Mouse (Mus musculus): ENCODE results near the gene Rbl2.

The Rbl2 gene

GRCm38 (mm10) chr8:91069834-91070233 lies at the start of gene Rbl2:
Rbl2 (plus strand) TSS chr8:91070057.
- peak; percentile 92 for DNase-seq (ENCODE audit: low spot score)

DNA sequence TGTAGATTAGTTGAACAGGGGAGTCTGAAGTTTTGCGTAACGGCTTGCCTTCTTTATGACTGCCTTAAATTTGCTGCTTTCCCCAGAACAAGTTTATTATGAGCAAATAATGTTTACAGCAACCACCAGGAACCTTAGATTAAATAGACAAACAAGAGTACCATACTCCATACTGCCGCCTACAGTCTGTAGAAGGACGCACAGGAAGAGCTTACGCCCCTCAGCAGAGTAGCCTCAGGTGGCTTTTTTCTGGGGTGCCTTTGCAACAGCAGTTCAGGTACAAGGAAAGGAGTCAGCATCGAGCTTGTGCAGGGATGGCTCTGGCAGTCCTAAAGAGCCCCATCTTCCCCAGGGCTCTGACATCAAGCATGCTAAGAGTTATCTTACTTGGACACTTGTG lies 35.4 kb upstream of the Rbl2 start:
- DNase-seq (ENCODE audit: low spot score): no peak

- no peak for DNase-seq (ENCODE audit: low spot score)
Measured at GRCm38 (mm10) chr8:91036905-91037304, 33.0 kb upstream of the Rbl2 start.

DNA sequence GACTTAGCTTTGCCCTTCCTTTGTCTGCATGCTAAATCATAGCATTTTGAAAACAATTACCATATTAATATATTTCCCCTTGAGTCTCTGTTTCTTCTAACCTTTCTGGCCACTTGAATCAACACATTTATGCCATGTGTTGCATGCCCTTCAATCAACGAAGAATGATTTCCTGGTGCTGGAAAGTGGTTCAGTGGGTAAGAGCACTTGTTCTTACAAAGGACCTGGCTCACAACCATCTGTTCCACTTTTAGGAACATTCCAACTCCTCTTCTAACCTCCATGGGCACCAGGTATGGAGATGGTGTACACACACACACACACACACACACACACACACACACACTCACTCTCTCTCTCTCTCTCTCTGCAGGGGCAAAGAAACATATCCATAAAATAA lies 31.2 kb upstream of the Rbl2 start:
- DNase-seq (ENCODE audit: low spot score): no peak

DNA sequence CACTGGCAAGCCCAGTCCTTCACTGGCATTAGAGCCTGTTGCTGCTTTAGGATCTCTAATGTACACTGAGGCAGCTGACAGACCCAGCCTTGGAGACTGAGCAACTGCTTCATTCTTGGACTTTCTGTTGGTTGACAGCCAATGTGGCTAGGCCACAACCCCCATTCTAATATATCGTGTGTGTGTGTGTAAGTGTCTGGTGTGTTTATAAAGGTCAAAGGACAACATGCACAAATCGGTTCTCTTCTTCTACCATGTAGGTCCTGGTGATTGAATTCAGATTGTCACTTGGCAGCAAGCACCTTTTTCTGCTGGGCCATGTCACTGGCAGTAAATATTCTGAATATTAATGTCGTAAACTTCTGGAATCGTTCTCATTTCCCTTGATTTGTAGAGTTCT lies 23.5 kb upstream of the Rbl2 start:
- DNase-seq (ENCODE audit: low spot score): no peak

GRCm38 (mm10) chr8:91051037-91051436 lies 18.8 kb upstream of the Rbl2 start:
- peak; percentile 64 for DNase-seq (ENCODE audit: low spot score)

- no peak for DNase-seq (ENCODE audit: low spot score)
Measured at GRCm38 (mm10) chr8:91054418-91054817, 15.4 kb upstream of the Rbl2 start.

DNA sequence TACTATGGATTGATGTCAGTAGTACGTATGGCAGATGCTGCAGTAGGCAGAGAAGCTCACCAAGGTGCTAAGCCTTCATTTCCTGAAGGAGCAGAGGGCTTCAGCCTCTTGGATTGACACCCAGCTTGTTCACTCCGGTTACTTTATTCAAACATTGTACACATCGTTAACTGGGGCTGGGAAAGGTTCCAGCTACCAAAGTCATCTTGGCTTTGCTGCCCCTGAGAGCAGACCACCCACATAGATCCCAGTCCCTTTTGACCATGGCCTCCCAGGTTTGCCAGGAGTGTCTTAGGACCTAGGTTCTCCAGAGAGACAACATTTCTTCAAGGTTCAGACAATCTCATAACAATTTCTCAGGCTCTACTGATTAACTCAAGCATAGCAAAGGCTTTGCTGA lies 13.0 kb upstream of the Rbl2 start:
- DNase-seq (ENCODE audit: low spot score): no peak

DNA sequence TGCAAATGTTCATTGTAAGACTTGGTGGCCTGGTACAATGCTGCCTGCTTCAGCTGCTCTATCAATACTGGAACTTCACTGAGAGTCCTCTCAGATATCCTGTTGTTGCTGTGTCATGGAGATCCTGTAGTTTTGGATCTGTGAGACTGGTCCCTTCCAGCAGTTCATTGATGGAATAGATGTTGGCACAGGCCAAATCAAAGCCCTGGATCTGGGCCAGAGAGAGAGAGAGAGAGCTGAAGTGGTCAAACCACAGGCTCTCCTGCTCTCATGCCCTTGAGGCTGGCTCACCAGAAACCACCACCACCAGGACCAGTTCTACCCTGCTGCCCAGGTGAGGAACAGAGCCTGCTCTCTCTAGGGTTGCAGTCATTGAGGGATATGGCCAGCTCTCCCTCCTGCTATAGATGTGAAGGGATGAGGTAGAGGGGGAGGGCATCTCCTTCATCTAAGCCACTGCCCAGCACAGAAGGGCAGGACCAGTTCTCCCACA lies 10.7 kb upstream of the Rbl2 start:
- no peak for DNase-seq (ENCODE audit: low spot score)

GRCm38 (mm10) chr8:91059884-91060510 lies 9.9 kb upstream of the Rbl2 start:
- no peak for DNase-seq (ENCODE audit: low spot score)

DNA sequence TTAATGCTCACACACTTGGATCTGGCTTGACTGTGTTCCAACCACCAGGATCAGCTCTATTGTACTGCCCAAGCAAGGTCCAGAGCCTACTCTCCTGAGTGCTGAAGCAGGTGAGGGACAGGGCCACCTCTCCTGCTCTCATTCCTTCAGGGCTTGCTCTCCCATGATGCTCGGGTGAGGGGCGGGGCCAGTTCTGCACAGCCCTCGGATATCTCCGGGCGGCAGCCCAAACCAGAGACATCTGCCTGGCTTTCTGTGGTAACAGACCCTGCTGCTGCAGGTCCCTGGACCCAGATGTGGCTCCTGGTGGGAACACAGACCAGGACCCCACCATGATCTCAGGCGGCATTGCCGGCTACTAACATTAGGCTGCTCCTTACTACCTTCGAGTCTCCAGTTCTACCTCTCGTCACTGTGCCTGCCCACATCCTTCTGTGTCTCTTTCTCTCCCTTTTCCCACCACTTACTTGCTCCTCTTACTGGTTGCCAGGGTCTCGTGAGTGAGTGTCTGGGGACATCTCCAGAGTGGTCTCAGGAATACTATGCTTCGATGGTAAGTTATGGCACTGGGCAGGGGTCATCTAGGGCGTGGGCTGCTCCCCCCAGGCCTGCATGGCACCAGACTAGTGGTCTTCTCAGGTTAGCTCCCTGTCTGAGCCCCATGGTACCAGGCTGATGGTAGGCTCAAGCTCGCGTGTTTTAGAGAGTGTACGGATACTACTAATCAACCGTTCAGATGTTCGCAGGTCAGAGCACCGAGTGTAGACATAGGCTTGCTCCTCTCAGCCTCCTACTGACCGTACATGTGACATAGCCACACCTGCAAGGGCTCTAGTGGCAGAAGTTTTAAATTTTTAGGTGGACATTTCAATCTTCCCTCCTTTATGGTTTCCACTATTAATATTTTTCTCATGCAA lies 9.0 kb upstream of the Rbl2 start:
- no peak for DNase-seq (ENCODE audit: low spot score)

DNA sequence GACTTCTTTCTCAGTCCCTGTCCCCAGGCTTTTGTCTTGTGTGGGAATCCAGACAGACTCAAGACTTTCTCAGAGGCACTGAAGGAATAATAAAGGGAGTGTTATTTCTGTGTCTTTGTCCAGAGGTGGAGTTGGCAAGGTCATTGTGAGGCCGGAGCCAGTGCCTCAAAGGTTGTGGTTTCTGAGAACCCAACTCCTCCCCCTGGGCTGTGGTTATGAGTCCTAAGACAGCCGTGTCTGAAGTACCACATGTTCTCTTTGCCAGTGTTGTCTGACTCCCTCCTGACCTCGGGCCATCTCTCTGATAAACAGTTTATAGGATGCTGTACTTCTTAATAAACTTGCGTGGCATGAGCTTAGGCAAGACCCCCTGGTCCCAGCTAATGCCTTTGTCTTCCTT lies 4.7 kb upstream of the Rbl2 start:
- DNase-seq (ENCODE audit: low spot score): no peak

GRCm38 (mm10) chr8:91069407-91069806 lies 450 bp upstream of the Rbl2 start:
- no peak for DNase-seq (ENCODE audit: low spot score)

GRCm38 (mm10) chr8:91070275-91070859 lies 510 bp downstream of the Rbl2 start:
- peak; percentile 57 for DNase-seq (ENCODE audit: low spot score)

- no peak for DNase-seq (ENCODE audit: low spot score)
Measured at GRCm38 (mm10) chr8:91077077-91077867, 7.4 kb downstream of the Rbl2 start.

- no peak for DNase-seq (ENCODE audit: low spot score)
Measured at GRCm38 (mm10) chr8:91079678-91080077, 9.8 kb downstream of the Rbl2 start.

DNA sequence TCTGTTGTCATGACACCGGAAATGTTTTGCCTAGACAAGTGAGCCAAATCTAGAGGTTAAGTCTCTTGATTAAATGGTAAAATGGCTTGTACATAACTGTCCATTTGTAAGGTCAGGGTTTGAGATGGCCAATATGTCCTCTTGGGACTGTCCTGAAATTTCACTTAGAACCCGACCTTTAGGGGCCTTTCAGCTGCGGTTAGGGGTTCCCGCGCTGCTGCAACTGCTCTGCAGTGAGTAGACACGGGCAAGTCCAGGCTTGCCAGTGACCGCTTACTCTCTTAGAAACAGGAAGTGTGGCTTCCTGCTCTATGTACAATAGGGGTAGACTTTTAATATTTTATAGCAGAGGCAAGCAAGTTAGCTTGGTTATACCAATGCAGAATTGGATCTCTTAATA lies 12.1 kb downstream of the Rbl2 start:
- no peak for DNase-seq (ENCODE audit: low spot score)

DNA sequence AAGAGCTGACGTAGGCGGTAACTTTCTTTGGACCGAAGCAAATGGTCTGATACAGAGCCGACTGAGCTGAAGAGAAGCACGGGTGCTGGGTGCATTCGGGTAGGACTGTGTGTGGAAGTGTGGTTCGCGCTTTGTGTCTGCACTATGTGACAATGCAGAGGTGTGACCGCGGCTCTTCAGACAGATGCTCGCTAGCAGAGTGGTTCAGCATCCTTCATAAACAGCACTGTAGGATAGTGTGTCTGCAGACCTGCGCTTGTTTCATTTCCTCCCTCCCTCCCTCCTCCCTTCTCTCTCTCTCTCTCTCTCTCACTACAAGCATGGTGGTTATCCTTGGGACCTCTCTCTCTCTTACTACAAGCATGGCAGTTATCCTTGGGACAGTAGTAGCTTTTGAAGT lies 12.6 kb downstream of the Rbl2 start:
- DNase-seq (ENCODE audit: low spot score): no peak

DNA sequence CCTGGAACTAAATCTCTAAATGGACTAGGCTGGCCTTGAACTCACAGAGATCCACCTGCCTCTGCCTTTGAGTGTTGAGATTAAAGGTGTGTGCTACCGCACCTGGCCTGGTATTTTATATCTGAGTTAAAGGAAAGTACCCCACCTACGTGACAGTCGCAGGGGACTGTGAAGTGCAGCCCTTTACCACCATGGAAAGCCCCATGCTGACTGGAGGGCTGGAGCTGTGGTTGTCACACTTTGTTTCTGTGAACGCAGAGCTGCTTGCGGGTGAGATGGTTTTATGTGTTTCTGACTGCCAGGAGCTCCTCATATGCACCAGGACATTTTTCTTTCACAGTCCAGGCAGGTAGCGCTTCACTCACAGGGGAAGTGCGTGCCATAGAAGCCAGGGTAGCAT lies 18.6 kb downstream of the Rbl2 start:
- DNase-seq (ENCODE audit: low spot score): no peak

DNA sequence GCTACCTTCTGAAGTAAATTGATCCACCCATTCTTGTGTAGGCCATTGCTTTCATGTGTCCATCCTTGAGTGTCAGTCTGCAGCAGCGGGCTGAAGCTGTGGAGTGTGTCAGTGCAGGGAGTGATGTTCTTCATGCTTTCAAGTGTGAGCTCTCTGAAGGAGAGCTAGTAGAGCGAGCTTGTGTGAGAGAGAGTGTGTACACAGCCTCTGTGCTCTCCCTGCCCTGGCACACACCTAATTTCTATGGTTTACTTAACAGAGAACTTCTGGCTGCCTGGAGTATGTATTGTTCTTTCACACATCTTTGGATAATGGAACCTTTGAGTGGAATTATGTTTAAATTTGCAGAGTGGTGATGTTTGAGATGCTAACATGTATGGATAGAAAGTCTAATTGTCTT lies 19.7 kb downstream of the Rbl2 start:
- DNase-seq (ENCODE audit: low spot score): no peak

- DNase-seq (ENCODE audit: low spot score): no peak
Measured at GRCm38 (mm10) chr8:91094135-91094534, 24.3 kb downstream of the Rbl2 start.

GRCm38 (mm10) chr8:91098106-91098505 lies 28.2 kb downstream of the Rbl2 start:
- no peak for DNase-seq (ENCODE audit: low spot score)

Measured in ovary, postnatal 10 days (tissue).